Mouse (Mus musculus) gastrocnemius, postnatal 36 days (tissue): ENCODE data around the gene Gm12666. TPM values are rescaled to one million over a fixed set of nuclear protein-coding genes. Genes with fewer than 3 reads are reported as not detected.
"Not testable (repeated sequence)": the region's sequence is repeated elsewhere in the genome, so short reads cannot be mapped to it uniquely, and the experiment has no call there.

Experiments
- DNase-seq, 2 experiments: peaks; one replicate each; pipeline ENCODE4 v3.0.0; 2022
- intact Hi-C: fragments of 180-260 bp; cut with DNase I; formaldehyde crosslinking; loops from one replicate; pipeline ENCODE4 v1.15.1; 2025
- long read RNA-seq, 2 experiments: library from polyadenylated mRNA; stranded (forward); transcript quantifications; one replicate each; pipeline ENCODE4 v2.0.0; 2021
- total RNA-seq, 2 experiments: library from RNA; stranded (reverse); gene quantifications; 2 replicates each; pipeline ENCODE4 v1.2.3; 2021

The Gm12666 gene
- under 1 TPM in 1 of 2 experiments, not detected in 1; 0.43 TPM for total RNA-seq
- long read RNA-seq, experiment 1: 0 reads
- long read RNA-seq, experiment 2: 0 reads

GRCm38 (mm10) chr4:92191649-92192048 lies at the start of gene Gm12666:
Gene Gm12666 (minus strand): TSS chr4:92191749.
- intact Hi-C loops, DNase-seq: not testable (repeated sequence)

DNA sequence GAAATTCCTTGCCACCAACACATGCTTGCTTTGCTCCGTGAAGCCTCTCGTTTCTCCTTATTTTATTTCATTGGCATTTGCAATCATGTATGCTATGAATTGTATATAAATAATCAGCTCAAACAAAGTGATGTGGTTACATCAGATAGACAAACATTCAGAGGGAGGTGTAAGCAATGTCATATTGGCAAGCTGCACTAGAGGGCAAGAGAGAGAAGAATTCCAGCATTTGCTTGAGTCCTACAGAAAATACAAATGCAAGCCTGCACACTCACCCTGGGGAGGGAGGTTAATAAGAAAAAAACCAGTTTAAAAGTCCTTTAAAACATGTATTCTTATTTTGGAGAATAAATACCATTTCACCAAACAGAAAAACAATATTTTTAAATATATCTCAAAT lies 34.8 kb upstream of the Gm12666 start:
- intact Hi-C loops: no loop called here
- DNase-seq: no peak

- intact Hi-C loops: no loop called here
- no peak for DNase-seq
Measured at GRCm38 (mm10) chr4:92216286-92216685, 24.7 kb upstream of the Gm12666 start.

DNA sequence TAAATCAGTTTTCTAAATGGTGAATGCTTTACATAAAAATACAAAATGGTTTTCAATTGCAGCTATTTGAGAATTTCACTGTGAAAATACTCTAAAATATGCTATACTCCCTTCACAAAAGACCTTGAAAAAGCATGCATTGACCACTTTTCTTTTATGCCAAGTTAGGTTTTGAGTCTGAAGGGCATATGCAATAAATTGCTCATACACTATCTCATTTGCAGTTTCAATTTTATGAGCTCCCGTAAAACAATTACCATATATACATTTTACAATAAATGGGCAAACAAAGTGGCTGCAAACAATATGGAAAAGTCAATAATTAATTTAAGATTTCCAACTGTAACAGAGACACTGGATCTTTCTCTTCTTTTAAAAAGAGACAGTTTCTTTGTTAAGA lies 38.9 kb downstream of the Gm12666 start:
- intact Hi-C loops: no loop called here
- no peak for DNase-seq

- DNase-seq: no peak
- intact Hi-C loops: no loop called here
Measured at GRCm38 (mm10) chr4:92147134-92147533, 44.4 kb downstream of the Gm12666 start, which contains the start of gene Izumo3. Gene Izumo3 (minus strand): TSS chr4:92147234.

Other genes starting within 250 kb of the Gm12666 start
- not detected for gene Izumo3, start 44.5 kb downstream of the Gm12666 start, total RNA-seq